Mouse (Mus musculus): ENCODE data around the gene Gm17332. TPM values are rescaled to one million over a fixed set of nuclear protein-coding genes. Genes with fewer than 3 reads are reported as not detected.

Gene Gm17332
- polyA plus RNA-seq (2011; ENCODE audit: insufficient read depth, insufficient read length, low replicate concordance, missing spikeins), result not detected in 2 replicates

GRCm38 (mm10) chr11:31182362-31182761, at the start of gene Gm17332:
Gene Gm17332 (minus strand): TSS chr11:31182462.
- H3K4me1 ChIP-seq (ENCODE audit: control insufficient read depth, insufficient read depth, low read length), result no peaks in the 10 kb centered on the region
- no peak within 1 kb of the TSS for H3K4me3 ChIP-seq (replicated peaks; ENCODE audit: control insufficient read depth, low read depth, low read length)
- no peak for TF ChIP-seq POLR2A (IDR thresholded peaks at IDR 0.05; ENCODE audit: borderline replicate concordance, control insufficient read depth, low read depth, low read length)
- no peak for TF ChIP-seq CTCF (IDR thresholded peaks at IDR 0.05; ENCODE audit: control insufficient read depth, insufficient read depth, low read length)
- no peak within 1 kb of the TSS for H3K27ac ChIP-seq (ENCODE audit: control insufficient read depth, insufficient read depth, low read depth, low read length, poor library complexity)

GRCm38 (mm10) chr11:31229966-31230365, 47.7 kb upstream of the Gm17332 start:
- H3K4me1 ChIP-seq (ENCODE audit: control insufficient read depth, insufficient read depth, low read length), result no peaks in the 10 kb centered on the region
- TF ChIP-seq CTCF (IDR thresholded peaks at IDR 0.05; ENCODE audit: control insufficient read depth, insufficient read depth, low read length), result no peak
- no peak for TF ChIP-seq POLR2A (IDR thresholded peaks at IDR 0.05; ENCODE audit: borderline replicate concordance, control insufficient read depth, low read depth, low read length)
- H3K4me3 ChIP-seq (replicated peaks; ENCODE audit: control insufficient read depth, low read depth, low read length), result no peak overlapping the region
- WGBS, result 66% methylated on average over 4 of the region's 4 CpGs
- no peak overlapping the region for H3K27ac ChIP-seq (ENCODE audit: control insufficient read depth, insufficient read depth, low read depth, low read length, poor library complexity)

- TF ChIP-seq POLR2A (IDR thresholded peaks at IDR 0.05; ENCODE audit: borderline replicate concordance, control insufficient read depth, low read depth, low read length) (no peak), CTCF (IDR thresholded peaks at IDR 0.05; ENCODE audit: control insufficient read depth, insufficient read depth, low read length) (no peak)
- H3K27ac ChIP-seq (ENCODE audit: control insufficient read depth, insufficient read depth, low read depth, low read length, poor library complexity), result no peak overlapping the region
- H3K4me1 ChIP-seq (ENCODE audit: control insufficient read depth, insufficient read depth, low read length), result no peaks in the 10 kb centered on the region
- H3K4me3 ChIP-seq (replicated peaks; ENCODE audit: control insufficient read depth, low read depth, low read length), result no peak overlapping the region
- WGBS, result 88% methylated on average over 1 of the region's 1 CpGs
Measured at GRCm38 (mm10) chr11:31225359-31225758, 43.1 kb upstream of the Gm17332 start.

GRCm38 (mm10) chr11:31218009-31218408, 35.7 kb upstream of the Gm17332 start:
- no peak overlapping the region for H3K27ac ChIP-seq (ENCODE audit: control insufficient read depth, insufficient read depth, low read depth, low read length, poor library complexity)
- no peak overlapping the region for H3K4me3 ChIP-seq (replicated peaks; ENCODE audit: control insufficient read depth, low read depth, low read length)
- TF ChIP-seq POLR2A (IDR thresholded peaks at IDR 0.05; ENCODE audit: borderline replicate concordance, control insufficient read depth, low read depth, low read length) (no peak), CTCF (IDR thresholded peaks at IDR 0.05; ENCODE audit: control insufficient read depth, insufficient read depth, low read length) (no peak)
- no peaks in the 10 kb centered on the region for H3K4me1 ChIP-seq (ENCODE audit: control insufficient read depth, insufficient read depth, low read length)

GRCm38 (mm10) chr11:31195621-31196363, 13.5 kb upstream of the Gm17332 start:
- Histone ChIP-seq H3K27ac (ENCODE audit: control insufficient read depth, insufficient read depth, low read depth, low read length, poor library complexity) (no peak overlapping the region), H3K4me1 (ENCODE audit: control insufficient read depth, insufficient read depth, low read length) (no peaks in the 10 kb centered on the region), H3K4me3 (replicated peaks; ENCODE audit: control insufficient read depth, low read depth, low read length) (no peak overlapping the region)
- WGBS, result 82% methylated on average over 3 of the region's 3 CpGs
- no peak for TF ChIP-seq POLR2A (IDR thresholded peaks at IDR 0.05; ENCODE audit: borderline replicate concordance, control insufficient read depth, low read depth, low read length)
- TF ChIP-seq CTCF (IDR thresholded peaks at IDR 0.05; ENCODE audit: control insufficient read depth, insufficient read depth, low read length), result no peak

- WGBS, result 64% methylated on average over 2 of the region's 2 CpGs
- TF ChIP-seq POLR2A (IDR thresholded peaks at IDR 0.05; ENCODE audit: borderline replicate concordance, control insufficient read depth, low read depth, low read length) (no peak), CTCF (IDR thresholded peaks at IDR 0.05; ENCODE audit: control insufficient read depth, insufficient read depth, low read length) (no peak)
- Histone ChIP-seq H3K27ac (ENCODE audit: control insufficient read depth, insufficient read depth, low read depth, low read length, poor library complexity) (no peak overlapping the region), H3K4me3 (replicated peaks; ENCODE audit: control insufficient read depth, low read depth, low read length) (no peak overlapping the region), H3K4me1 (ENCODE audit: control insufficient read depth, insufficient read depth, low read length) (no peaks in the 10 kb centered on the region)
Measured at GRCm38 (mm10) chr11:31194761-31195160, 12.5 kb upstream of the Gm17332 start.

GRCm38 (mm10) chr11:31170052-31170646, 12.1 kb downstream of the Gm17332 start:
- Histone ChIP-seq H3K4me3 (replicated peaks; ENCODE audit: control insufficient read depth, low read depth, low read length) (no peak overlapping the region), H3K4me1 (ENCODE audit: control insufficient read depth, insufficient read depth, low read length) (no peaks in the 10 kb centered on the region), H3K27ac (ENCODE audit: control insufficient read depth, insufficient read depth, low read depth, low read length, poor library complexity) (peak overlapping the region; percentile 71)
- TF ChIP-seq POLR2A (IDR thresholded peaks at IDR 0.05; ENCODE audit: borderline replicate concordance, control insufficient read depth, low read depth, low read length) (no peak), CTCF (IDR thresholded peaks at IDR 0.05; ENCODE audit: control insufficient read depth, insufficient read depth, low read length) (no peak)
- WGBS, result 19% methylated on average over 4 of the region's 4 CpGs

- 6% methylated on average over 21 of the region's 21 CpGs for WGBS
- Histone ChIP-seq H3K4me1 (ENCODE audit: control insufficient read depth, insufficient read depth, low read length) (no peaks in the 10 kb centered on the region), H3K4me3 (replicated peaks; ENCODE audit: control insufficient read depth, low read depth, low read length) (peak overlapping the region; percentile 72), H3K27ac (ENCODE audit: control insufficient read depth, insufficient read depth, low read depth, low read length, poor library complexity) (peak overlapping the region; percentile 69)
- TF ChIP-seq POLR2A (IDR thresholded peaks at IDR 0.05; ENCODE audit: borderline replicate concordance, control insufficient read depth, low read depth, low read length) (no peak), CTCF (IDR thresholded peaks at IDR 0.05; ENCODE audit: control insufficient read depth, insufficient read depth, low read length) (no peak)
Measured at GRCm38 (mm10) chr11:31169161-31170051, 12.9 kb downstream of the Gm17332 start.

Measured in bone marrow, adult 2 months (tissue).